In genomic region chrX:86374239-86374638, GRCm38 (mm10) we compare ENCODE assay signal across 22 mouse cellular contexts.
DNase-seq lines count a peak whose midpoint lies in the region; ATAC-seq and TF ChIP-seq lines count a peak whose summit lies in the region.
"Had no signal": no experiment of that assay in that cellular context is flagged by ENCODE, and none has a peak within 500 bp of the region (broad histone marks: within the 10 kb centered on the region; RNA-seq: fewer than 3 reads in every experiment).

No protein-coding gene starts in this region.

- H3K9ac ChIP-seq in ES-E14 (ENCODE audit: insufficient read depth, low read depth, low read length, poor library complexity, severe bottlenecking), result peak overlapping the region; percentile 41; the same call in 1 of the 2 replicates
- H3K9ac ChIP-seq: embryonic facial prominence, embryonic 12.5 days; embryonic facial prominence, embryonic 15.5 days; forebrain, postnatal 0 days; hindbrain, embryonic 13.5 days; intestine, embryonic 15.5 days had no signal

- H3K36me3 ChIP-seq in testis, adult 2 months (ENCODE audit: control insufficient read depth, insufficient read depth, low read length), result no peaks in the 10 kb centered on the region
- no peaks in the 10 kb centered on the region for H3K36me3 ChIP-seq in ES-E14 (ENCODE audit: control insufficient read depth, insufficient read depth, low read length, poor library complexity, severe bottlenecking)
- H3K36me3 ChIP-seq: embryonic facial prominence, embryonic 12.5 days; embryonic facial prominence, embryonic 15.5 days; hindbrain, embryonic 13.5 days; intestine, embryonic 15.5 days had no signal

- H3K27ac ChIP-seq in testis, adult 2 months (ENCODE audit: control insufficient read depth, insufficient read depth, low read depth, low read length), result peak overlapping the region; percentile 71
- no peak overlapping the region for H3K27ac ChIP-seq in ES-E14 (ENCODE audit: insufficient read depth, low read depth, low read length, poor library complexity, severe bottlenecking)
- H3K27ac ChIP-seq: embryonic facial prominence, embryonic 12.5 days; embryonic facial prominence, embryonic 15.5 days; gastrocnemius, adult 2 months; hindbrain, embryonic 13.5 days; intestine, embryonic 15.5 days had no signal

- TF ChIP-seq CTCF in testis, adult 2 months (IDR thresholded peaks at IDR 0.05; ENCODE audit: control insufficient read depth, insufficient read depth, insufficient replicate concordance, low read depth, low read length), result no peak

- TF ChIP-seq POLR2A in testis, adult 2 months (IDR thresholded peaks at IDR 0.05; ENCODE audit: control insufficient read depth, low read depth, low read length), result peak; percentile 52

- in situ Hi-C loops in ES-E14 (cut with MboI; ENCODE audit: low sequenced_read_pairs in 2 of 2, unreplicated experiment in 2 of 2), result no loop called here

- H3K9me3 ChIP-seq in ES-E14 (ENCODE audit: control insufficient read depth, insufficient read depth, low read depth, low read length), result no peaks in the 10 kb centered on the region
- H3K9me3 ChIP-seq: embryonic facial prominence, embryonic 12.5 days; embryonic facial prominence, embryonic 15.5 days; hindbrain, embryonic 13.5 days; intestine, embryonic 15.5 days had no signal

- H3K27me3 ChIP-seq in testis, adult 2 months (ENCODE audit: control insufficient read depth, insufficient read depth, low read length), result no peaks in the 10 kb centered on the region
- H3K27me3 ChIP-seq: embryonic facial prominence, embryonic 12.5 days; embryonic facial prominence, embryonic 15.5 days; hindbrain, embryonic 13.5 days; intestine, embryonic 15.5 days had no signal

- peaks cover 4% of the 10 kb centered on the region; the same call in 1 of the 2 replicates for H3K4me1 ChIP-seq in testis, adult 2 months (ENCODE audit: control insufficient read depth, insufficient read depth, low read length)
- peaks cover 0 to 3% of the 10 kb centered on the region in 2 experiments; a peak in 1 of 4 replicates for H3K4me1 ChIP-seq in ES-E14 (ENCODE audit: control insufficient read depth in 2 of 2, insufficient read depth in 2 of 2, low read length in 2 of 2, poor library complexity in 1 of 2)
- H3K4me1 ChIP-seq: embryonic facial prominence, embryonic 12.5 days; embryonic facial prominence, embryonic 15.5 days; hindbrain, embryonic 13.5 days; intestine, embryonic 15.5 days had no signal

- ATAC-seq in activated CD4-positive, CD25-positive, alpha-beta regulatory T cell, adult 4 months, result no peak
- ATAC-seq: CD4-positive, CD25-positive, alpha-beta regulatory T cell, adult 4 months; forebrain, embryonic 14.5 days; forebrain, postnatal 0 days; hindbrain, embryonic 16.5 days; intestine, embryonic 15.5 days had no signal

- H3K4me3 ChIP-seq in testis, adult 2 months (ENCODE audit: control insufficient read depth, low read depth, low read length), result peak overlapping the region; percentile 78
- peak overlapping the region; percentile 38 to 40; a peak in 2 of 4 replicates for H3K4me3 ChIP-seq in ES-E14 (ENCODE audit: insufficient read depth in 1 of 2, low read depth in 1 of 2, low read length in 2 of 2, poor library complexity in 1 of 2, severe bottlenecking in 1 of 2)
- H3K4me3 ChIP-seq: embryonic facial prominence, embryonic 12.5 days; embryonic facial prominence, embryonic 15.5 days; gastrocnemius, adult 2 months; hindbrain, embryonic 13.5 days; intestine, embryonic 15.5 days had no signal

- DNase-seq in testis, postnatal 10 days (ENCODE audit: low spot score), result no peak
- DNase-seq in ES-E14 (ENCODE audit: low read depth, low spot score), result no peak
- DNase-seq in testis, postnatal 14 days (ENCODE audit: low spot score), result peak; percentile 87
- no peak for DNase-seq in lung, adult 18-20 months
- DNase-seq: adrenal gland, postnatal 10 days; adrenal gland, postnatal 36 days; cerebellum, adult 18-20 months; cerebellum, adult 9-11 months; forebrain, postnatal 0 days; gastrocnemius, adult 2 months; gastrocnemius, postnatal 14 days; heart, adult 11 months; kidney, adult 11 months had no signal

TF ChIP-seq in ES-E14, 5 proteins besides CTCF, POLR2A, EP300 and RAD21:
- TF ChIP-seq HCFC1 (IDR thresholded peaks at IDR 0.05; ENCODE audit: borderline replicate concordance, insufficient read depth, low read length) (no peak), ZC3H11A (IDR thresholded peaks at IDR 0.05; ENCODE audit: borderline replicate concordance, low read depth, low read length) (no peak), CHD2 (IDR thresholded peaks at IDR 0.05; ENCODE audit: low read depth, low read length) (peak; percentile 89), MAFK (IDR thresholded peaks at IDR 0.05; ENCODE audit: insufficient read depth, low read depth, low read length) (no peak), ZNF384 (IDR thresholded peaks at IDR 0.05; ENCODE audit: low read depth, low read length) (no peak)
